Mouse (Mus musculus) heart, postnatal 0 days (tissue): ENCODE measurements around the gene Sufu.

Experiments
- CTCF ChIP-seq: IDR thresholded peaks from 2 replicates; pipeline ENCODE4 v1.5.1; 2016; ENCODE audit warnings: antibody characterized with exemption, control low read depth, low read depth
- EP300 ChIP-seq: IDR thresholded peaks from 2 replicates; pipeline ENCODE4 v1.6.1; 2016; ENCODE audit warnings: antibody characterized with exemption, low read depth

GRCm38 (mm10) chr19:46467051-46467503 is 70.4 kb downstream of the Sufu start:
- TF ChIP-seq CTCF (no peak), EP300 (no peak)
